Mouse (Mus musculus) cerebellum, postnatal 10 days (tissue): ENCODE measurements around the gene Prr15l.

Experiments
- DNase-seq, 2 experiments: peaks; one replicate each; pipeline ENCODE4 v3.0.0; 2021; ENCODE audit warnings: mixed read lengths in 2 of 2

The Prr15l gene

GRCm38 (mm10) chr11:96924861-96925260 lies 3.0 kb upstream of the Prr15l start:
- no peak for DNase-seq

- DNase-seq: no peak
These were observed 2.3 kb upstream of the Prr15l start for GRCm38 (mm10) chr11:96925469-96926148.

GRCm38 (mm10) chr11:96926587-96926986 lies 1.3 kb upstream of the Prr15l start:
- DNase-seq: no peak

- no peak for DNase-seq
These were observed 787 bp downstream of the Prr15l start for GRCm38 (mm10) chr11:96928691-96929090.

GRCm38 (mm10) chr11:96929096-96929765 lies 1.3 kb downstream of the Prr15l start:
- no peak for DNase-seq

GRCm38 (mm10) chr11:96929766-96930331 lies 1.9 kb downstream of the Prr15l start:
- no peak for DNase-seq

GRCm38 (mm10) chr11:96931327-96932062 lies 3.6 kb downstream of the Prr15l start:
- DNase-seq: no peak

- DNase-seq: no peak
These were observed 5.8 kb downstream of the Prr15l start for GRCm38 (mm10) chr11:96933562-96934276.

- DNase-seq: peak in 1 of 2 experiments; percentile 38
These were observed 7.0 kb downstream of the Prr15l start for GRCm38 (mm10) chr11:96934921-96935356.

GRCm38 (mm10) chr11:96935872-96936650 lies 8.2 kb downstream of the Prr15l start:
- no peak for DNase-seq

- peak; percentile 50 to 65 for DNase-seq
These were observed 9.9 kb downstream of the Prr15l start for GRCm38 (mm10) chr11:96937549-96938425.

- no peak for DNase-seq
These were observed 10.5 kb downstream of the Prr15l start for GRCm38 (mm10) chr11:96938426-96938800.

GRCm38 (mm10) chr11:96940578-96941465 lies 12.9 kb downstream of the Prr15l start:
- DNase-seq: no peak

GRCm38 (mm10) chr11:96941989-96942590 lies 14.2 kb downstream of the Prr15l start:
- DNase-seq: no peak

GRCm38 (mm10) chr11:96943746-96944304 lies 15.9 kb downstream of the Prr15l start, which contains the start of gene Pnpo:
Gene Pnpo (minus strand): TSS chr11:96943986.
- peak; percentile 95 to 96 for DNase-seq

- DNase-seq: peak in 1 of 2 experiments; percentile 24
These were observed 17.1 kb downstream of the Prr15l start for GRCm38 (mm10) chr11:96944844-96945580.

GRCm38 (mm10) chr11:96946498-96946897 lies 18.6 kb downstream of the Prr15l start:
- no peak for DNase-seq

- DNase-seq: no peak
These were observed 19.9 kb downstream of the Prr15l start for GRCm38 (mm10) chr11:96947849-96948248.
